Mouse (Mus musculus) right cerebral cortex, postnatal 4 days (tissue): ENCODE measurements around the gene Pcgf1.
A peak's percentile ranks its signal among the peaks of the same experiment; 100 is the strongest.

Source experiments
- DNase-seq: peaks from one replicate; pipeline ENCODE4 v3.0.0-alpha.2; 2022

The Pcgf1 gene

DNA sequence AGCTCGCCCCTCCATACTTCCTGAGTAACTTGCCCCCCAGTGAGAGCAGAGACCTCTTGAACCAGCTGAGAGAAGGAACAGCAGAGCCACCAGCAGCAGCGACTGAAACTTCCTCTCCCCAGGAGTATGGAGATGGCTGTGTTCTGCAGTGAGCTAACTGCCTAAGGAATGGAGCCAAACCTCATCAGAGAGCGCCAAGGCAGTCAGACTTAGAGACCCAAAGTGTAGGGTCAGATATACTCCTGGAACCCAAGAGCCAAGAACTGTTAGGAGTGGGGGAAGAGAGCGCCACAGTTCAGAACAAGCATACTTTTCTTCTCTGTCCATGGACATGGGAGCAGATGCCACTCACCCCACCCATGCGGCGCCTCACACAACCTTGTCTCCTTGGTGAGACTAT lies 11.2 kb upstream of the Pcgf1 start:
- no peak for DNase-seq

DNA sequence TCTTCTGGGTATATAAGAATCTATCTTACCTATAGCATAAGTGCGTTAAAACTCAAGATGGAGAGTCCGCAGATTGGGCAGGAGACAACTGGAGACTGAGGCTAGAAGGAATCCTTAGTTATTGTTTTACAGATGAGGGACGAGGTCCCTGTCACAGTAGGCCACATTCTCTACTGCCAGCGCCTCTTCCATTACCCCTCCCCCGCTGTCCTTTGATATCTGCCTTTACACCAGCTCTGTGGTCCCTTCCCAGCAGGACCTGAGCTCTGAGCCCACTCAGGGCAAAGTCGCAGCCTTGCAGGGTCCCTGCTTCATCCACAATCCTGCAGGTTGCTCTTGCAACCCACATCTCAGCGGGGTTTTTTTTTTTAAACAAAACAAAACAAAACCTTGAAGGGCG lies 9.4 kb upstream of the Pcgf1 start:
- DNase-seq = no peak

DNA sequence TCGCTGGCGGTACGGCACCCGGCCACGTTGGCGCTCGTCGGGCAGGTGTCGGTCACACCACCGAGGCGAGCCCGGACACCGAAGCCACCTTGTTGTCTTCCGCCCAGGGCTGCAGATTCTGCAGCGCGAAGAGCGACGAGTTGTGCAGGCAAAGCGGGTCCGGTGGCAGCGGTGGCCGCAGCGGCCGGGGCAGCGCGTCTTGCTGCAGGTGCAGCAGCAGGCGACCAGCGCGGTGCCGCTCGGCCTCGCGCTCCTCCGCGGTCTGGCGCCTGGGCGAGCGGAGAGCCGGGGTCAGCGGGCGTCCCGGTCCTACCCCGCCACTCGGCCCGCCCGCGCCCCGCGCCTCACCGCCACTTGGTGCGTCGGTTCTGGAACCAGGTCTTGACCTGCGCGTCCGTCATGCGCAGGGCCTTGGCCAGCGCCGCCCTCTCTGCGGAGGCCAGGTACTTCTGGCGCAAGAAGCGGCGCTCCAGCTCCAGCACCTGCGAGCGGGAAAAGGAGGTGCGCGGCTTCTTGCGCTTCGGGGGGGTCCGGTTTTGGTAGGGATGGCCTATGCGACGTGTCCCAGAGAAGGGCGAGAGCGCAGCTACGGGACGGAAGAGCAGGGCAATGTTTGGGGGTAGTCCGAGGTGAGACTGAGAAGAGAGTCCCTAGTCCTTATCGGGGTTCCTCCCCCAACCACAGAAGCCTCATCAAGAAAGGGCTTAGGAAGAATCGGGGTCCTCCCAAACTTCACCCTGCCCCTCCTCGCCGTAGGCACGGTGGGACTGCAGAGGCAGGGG lies 8.8 kb upstream of the Pcgf1 start:
- DNase-seq = no peak

DNA sequence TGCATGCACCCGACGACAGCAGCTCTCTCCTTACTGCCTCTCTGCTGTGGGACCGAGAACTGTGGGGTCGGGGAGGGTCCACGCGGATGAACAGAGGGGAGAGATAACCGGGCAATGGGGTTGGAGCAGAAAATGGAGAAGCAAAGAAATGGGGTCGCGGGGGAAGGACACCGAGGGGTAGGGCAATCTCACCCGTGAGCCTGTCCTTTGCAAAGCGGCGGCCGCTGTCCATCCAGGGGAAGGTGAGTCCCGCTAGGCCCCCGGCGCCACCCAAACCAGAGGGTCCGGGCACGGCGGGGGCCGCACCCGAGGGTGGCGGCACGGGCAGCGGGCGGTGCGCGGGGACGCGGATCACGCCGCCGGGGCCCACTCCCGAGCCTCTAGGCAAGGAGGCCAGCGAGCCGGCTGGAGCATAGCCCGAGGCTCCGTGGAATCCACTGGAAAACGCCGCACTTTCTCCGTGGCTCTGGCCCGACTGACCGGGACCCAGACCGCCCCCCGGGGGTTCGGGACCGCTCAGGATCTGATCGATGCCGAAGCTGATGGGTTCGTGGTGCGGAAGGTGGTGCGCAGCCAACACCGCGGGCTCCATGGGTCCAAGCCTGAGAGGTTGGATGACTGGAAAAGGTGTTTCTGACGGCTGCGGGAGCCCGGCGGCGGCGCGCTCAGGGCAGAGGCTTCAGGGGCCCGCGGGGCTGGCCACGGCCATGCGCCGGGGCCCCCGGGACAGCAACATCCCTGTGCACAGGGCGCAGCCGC lies 8.0 kb upstream of the Pcgf1 start:
- DNase-seq = no peak

DNA sequence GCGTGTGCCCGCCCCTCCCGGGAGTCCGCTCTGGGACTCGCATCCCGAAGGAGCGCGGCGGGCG lies 7.6 kb upstream of the Pcgf1 start, which contains the start of gene Tlx2:
Gene Tlx2 (minus strand): TSS at position 47 of the 64 bp plus-strand sequence.
- DNase-seq = no peak

DNA sequence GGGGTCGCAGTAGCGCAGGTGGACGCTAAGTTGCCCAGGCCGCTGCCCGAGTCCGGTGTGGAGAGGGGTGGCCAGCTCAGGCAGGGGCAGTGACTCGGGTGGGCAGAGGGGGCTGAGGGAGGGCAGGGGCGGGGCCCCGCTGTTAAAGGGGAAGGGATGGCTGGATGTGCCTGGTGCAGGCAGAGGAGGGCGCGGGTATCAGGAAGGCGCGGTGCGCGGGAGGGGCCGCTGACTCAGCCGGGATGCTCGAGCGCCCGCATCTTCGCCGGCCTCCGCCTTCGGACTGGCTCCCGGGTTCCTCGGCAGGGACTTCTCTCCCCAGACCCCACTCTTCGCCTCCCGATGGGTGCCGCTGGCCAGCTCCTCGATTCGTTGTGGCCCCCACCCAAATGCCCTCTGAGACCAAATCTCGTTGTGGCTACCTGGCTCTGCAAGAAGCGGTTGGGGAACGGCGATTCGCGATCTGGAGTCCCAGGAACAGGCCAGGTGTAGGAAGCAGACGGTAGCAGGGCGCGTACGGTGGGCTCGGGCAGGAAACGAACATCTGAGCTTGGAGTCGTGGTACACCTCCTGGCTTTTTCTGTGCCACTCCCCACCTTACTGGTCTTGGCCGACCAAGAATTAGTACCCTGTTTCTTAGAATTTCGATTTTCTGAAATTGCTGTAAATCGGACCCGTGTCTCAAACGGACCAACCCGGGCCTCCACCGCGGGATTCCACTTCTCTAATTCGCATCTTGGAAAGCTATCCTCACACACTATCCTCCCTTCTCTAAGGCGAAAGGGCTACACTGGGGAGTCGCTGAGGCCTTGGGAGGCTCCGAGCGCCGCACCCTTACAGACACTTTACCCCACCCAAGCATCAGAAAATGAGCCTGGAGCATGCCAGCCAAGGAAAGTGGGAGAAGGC lies 7.1 kb upstream of the Pcgf1 start:
- no peak for DNase-seq

DNA sequence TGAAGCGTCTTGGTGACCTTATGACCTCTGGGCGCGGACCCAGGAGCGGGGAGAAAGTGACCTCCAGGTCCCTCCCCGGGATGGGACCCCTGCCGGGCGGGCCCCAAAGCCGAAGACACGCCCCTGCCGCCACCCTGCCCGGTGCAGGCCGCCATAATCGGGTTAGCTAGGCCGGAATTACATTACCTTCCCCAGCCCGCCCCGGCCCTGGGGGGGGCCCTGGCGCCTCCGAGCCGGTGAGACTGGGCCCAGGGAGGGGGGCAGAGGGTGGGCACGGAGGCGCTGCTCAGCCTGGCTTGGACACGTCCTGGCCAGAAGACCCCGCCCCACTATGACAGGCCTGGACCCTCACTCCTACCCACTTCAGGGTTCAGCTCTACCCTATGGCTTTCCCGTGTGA lies 6.4 kb upstream of the Pcgf1 start:
- no peak for DNase-seq

DNA sequence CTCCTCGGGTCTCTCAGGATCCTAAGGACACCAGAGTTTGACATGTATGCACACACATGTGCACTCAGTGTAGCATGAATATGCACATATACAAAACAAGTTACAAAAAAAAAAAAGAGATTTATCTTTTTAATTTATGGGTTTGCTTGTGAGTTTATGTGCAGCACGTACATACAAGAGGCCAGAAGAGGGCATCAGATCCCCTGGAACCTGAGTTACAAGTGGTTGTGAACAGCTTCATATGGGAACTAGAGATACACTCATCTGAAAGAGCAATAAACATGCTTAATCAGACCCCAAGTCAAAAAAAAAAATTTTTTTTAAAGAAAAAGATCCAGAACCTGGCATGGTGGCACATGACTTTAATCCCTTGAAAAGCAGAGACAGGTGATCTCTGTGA lies 2.7 kb upstream of the Pcgf1 start:
- DNase-seq = no peak

DNA sequence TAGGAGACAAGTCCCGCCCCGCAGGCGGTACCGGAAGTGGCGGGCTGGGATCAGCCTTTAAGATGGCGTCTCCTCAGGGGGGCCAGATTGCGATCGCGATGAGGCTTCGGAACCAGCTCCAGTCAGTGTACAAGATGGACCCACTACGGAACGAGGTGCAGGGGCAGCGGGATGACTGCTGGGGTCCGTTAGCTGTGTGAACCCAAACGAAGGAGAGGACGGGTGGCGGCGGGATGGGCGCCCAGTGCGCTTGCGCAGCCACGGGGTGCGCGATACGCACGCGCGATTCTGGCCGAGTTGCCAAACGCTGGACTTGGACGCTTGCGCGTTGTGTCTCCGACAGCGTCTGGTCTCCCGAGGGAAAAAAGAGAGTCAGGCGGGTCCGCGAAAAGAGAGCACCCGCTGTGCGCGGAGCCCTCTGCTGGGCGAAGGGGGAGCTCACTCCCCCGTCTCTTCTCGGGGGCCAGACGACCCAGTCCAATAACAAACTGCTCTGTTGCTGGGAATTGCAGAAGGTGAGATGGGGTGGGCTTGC lies 722 bp downstream of the Pcgf1 start:
- DNase-seq = peak; percentile 100

DNA sequence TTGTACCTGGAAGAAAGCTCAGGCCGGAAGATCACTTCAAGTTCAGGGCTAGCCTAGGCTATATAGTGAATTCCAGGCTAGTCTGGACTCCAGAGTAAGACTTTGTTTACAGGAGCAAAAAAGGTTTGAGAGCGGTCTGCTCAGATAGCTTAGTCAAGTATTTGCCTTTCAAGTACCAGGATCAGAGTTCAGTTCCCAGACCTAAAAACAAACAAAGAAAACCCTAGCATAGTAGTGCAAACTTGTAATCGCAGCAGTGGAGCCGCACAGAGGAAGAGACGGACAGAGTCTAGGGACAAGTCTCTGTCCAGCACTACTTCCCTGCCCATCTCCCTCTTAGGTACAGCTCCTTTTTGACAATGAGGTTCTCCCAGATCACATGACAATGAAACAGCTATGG lies 2.5 kb downstream of the Pcgf1 start:
- DNase-seq = no peak

DNA sequence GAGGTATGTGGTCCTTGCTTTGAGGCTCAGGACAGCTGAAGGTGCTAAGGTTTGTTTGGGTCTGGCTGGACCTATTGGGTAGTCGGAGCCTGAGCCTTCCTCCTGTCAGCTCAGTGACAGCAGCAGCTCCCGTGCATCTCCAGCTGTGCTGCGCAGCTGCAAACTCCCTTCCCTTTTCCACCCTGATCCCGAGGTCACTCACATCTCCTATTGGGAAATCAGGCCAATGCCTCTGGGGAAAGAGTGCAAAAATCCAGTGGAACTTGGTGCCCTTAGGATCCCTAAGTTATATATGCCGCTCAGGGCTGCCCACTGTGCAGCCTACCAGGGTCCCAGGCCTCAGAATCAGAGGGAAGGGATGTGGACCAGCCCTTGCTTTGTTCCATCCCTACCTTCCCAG lies 5.8 kb downstream of the Pcgf1 start:
- DNase-seq = no peak

DNA sequence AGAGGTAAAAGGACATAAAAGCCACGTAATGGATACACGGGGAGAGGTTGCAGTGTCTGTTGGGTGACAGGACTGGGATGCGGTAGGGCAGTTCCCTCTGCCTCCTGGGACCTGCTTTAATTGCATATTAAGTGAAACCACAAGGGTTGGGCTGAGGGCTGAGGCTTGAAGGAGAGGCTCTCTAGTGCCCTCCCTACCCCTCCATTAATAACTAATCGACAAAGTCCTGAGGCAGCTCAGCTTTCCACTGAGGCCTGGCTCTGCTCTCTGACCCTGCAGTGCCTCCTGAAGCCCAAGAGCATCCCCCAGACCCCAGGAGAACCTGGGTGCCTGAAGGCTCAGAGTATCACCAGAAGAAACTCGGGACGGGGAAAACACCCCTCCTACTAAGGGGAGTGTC lies 6.8 kb downstream of the Pcgf1 start:
- no peak for DNase-seq

DNA sequence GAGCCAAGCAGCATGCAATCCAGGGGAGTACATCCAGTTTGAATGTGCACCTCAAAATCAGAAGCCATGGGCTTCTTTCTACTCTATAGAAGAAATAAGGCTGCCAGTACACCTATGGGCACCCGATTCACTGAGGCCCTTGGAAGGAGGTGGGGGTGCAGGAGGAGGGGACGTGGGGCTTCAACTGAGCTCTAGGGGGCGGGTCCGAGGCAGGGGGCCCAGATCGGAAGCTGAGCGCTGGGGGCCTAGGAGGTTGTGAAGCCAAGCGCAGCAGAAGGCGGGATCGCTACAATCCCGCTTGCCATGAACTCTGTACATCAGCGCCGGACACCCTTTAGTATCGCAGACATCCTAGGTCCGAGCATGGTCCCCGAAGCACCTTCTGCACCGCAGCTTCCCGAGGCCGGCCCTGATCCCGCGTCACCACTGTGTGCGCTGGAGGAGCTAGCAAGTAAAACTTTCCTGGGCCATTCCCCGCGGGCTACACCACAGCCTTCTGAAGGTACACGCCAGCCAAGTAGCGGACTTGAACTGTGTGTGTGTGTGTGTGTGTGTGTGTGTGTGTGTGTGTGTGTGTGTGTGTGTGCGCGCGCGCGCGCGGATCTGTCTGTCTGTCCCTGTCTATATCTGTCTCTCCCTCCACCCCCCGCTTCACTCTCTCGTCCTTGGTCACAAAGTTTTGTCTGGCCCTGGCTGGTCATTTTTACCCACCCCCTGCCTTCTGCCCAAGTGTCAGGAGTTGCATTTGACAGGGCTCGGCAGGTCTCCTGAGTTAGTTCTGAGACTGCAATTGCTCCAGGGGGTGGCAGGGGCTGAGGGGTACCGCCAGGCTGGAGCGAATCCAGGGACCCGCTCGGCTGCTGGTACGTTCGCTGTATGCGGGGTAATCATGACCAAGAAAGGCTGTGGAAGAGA lies 8.7 kb downstream of the Pcgf1 start, which contains the start of gene Lbx2:
Gene Lbx2 (plus strand): TSS at position 247 of the 915 bp plus-strand sequence.
- no peak for DNase-seq

DNA sequence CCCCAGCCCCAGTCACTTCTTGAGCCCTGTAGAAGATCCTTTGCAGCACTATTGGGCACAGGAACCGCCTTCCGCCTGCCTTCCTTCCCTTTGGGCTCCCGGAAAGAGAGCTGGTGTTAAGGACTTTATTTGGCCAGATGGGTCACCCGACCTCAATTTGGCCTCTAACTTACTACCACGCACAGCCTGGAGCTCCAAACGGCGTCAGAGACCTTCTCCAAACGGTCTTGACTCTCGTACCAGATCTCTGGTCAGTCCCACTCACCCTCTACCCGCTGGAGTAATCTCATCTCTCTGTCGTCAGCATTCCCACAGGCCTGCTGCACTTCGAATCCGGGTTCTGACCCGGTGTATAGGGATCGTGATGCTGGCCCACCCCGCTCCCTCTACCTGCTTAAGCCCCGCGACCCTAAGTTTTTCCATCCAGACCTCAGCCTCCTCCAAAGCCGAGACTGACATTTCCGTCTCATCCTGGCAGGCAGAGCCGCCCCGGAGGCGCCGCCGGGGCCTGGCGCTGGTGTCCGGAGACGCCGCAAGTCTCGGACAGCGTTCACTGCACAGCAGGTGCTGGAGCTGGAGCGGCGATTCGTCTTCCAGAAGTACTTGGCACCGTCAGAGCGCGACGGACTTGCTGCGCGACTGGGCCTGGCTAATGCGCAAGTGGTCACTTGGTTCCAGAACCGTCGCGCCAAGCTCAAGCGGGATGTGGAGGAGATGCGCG lies 9.7 kb downstream of the Pcgf1 start:
- DNase-seq = no peak

DNA sequence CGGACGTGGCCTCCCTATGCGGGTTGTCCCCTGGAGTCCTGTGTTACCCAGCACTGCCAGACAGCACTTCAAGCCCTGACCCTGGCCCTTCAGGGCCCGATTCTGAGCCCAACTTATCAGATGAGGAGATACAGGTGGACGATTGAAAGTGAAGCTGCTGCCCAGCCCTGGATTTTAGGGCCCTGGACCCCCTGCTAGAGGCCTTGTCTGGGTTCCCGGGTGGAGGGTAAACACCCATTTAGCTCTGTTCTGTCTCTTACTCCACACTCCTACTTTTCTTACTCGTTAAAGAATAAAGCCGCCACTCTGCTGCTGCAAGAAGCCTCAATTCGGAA lies 10.2 kb downstream of the Pcgf1 start:
- no peak for DNase-seq

DNA sequence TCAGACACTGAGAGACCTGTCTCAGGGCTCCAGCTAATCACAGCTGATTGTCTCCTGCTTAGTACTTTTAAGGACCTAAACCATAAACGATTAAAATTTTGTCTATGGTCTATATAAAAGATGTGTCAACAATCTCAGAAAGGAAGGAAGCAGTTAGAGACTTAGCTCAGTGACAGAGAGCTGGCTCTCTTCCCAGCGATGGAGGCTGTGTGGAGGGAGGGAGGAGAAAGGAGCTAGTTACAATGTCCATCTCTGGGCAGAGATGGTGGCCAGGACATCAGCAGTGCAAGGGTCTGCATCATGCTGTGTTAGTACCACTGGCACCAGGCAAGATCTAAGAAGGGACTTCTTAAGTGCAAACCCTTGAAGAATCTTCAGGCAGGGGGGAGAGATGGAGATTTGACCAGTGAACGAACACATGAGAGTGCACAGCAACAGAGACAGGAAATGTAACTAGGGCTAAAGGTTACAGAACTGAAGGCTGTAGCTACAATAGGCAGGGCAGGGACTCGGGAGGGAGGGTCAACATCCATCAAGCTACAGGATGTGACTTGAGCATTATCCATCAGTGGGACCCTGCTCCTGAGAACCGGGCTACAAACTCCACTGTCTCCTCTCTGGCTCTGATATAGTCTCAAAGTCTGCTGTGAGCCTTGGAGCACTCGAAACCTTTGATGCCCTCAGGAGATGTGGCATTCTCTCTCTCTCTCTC lies 14.9 kb downstream of the Pcgf1 start:
- no peak for DNase-seq

DNA sequence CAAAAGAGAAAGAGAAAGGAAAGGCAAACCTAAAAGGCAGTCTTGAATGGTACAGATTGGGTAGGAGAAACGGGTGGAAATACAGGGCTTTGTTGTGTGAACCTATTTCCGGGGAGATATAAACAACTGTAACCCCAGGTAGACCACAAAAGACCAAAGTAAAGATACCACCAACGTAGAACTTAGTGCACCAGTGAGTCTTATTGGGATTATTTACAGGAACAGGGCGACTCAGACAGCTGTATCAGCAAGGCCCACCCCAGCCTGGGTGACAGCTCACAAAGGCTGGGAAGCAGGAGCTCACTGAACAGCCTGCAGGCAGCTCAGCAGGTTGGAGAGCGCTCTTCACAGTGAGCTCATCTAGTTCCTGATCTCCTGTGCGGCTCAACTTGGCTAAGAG lies 18.3 kb downstream of the Pcgf1 start:
- no peak for DNase-seq

DNA sequence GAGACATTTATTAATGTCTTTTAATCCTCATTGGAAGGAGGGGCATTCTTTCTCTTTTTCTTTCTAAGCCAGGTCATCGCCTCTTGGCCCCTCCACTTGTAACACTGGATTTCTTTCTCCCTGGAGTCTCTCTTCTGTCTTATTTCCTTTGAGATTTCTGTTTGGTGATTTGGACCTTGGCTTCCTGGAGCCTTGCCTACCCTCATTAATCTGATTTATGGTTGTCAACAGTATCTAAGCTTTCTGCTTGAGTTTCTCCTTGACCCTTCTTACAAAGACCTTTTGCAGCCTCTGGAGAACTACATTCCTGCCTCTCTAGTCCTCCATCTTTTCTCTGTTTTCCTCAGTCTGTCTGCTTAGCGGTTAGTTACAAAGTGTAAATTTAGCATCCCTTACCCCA lies 20.7 kb downstream of the Pcgf1 start:
- DNase-seq = no peak

DNA sequence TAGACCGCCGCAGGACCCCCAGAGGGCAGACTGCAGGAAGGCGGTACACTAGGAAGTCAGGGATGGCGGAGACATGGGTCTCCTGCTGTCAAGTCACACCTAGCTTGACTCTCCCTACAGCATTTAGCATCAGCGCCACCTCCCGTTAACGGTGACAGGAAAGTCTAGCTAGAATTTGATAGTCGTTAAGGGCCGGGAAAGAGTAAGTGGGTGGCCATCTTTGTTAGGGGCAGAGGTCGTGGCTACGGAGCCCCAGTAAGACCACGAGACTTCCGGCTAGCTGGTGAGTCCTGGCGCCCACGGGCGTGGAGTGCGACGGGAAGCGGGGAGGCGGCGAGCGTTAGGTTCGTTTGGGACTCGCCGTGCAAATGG lies 23.6 kb downstream of the Pcgf1 start, which contains the start of the genes Ccdc142 and Gm42688:
Gene Ccdc142 (plus strand): TSS at position 286 of the 372 bp plus-strand sequence.
Gene Gm42688 (plus strand): TSS at position 302 of the 372 bp plus-strand sequence.
- peak; percentile 79 for DNase-seq

DNA sequence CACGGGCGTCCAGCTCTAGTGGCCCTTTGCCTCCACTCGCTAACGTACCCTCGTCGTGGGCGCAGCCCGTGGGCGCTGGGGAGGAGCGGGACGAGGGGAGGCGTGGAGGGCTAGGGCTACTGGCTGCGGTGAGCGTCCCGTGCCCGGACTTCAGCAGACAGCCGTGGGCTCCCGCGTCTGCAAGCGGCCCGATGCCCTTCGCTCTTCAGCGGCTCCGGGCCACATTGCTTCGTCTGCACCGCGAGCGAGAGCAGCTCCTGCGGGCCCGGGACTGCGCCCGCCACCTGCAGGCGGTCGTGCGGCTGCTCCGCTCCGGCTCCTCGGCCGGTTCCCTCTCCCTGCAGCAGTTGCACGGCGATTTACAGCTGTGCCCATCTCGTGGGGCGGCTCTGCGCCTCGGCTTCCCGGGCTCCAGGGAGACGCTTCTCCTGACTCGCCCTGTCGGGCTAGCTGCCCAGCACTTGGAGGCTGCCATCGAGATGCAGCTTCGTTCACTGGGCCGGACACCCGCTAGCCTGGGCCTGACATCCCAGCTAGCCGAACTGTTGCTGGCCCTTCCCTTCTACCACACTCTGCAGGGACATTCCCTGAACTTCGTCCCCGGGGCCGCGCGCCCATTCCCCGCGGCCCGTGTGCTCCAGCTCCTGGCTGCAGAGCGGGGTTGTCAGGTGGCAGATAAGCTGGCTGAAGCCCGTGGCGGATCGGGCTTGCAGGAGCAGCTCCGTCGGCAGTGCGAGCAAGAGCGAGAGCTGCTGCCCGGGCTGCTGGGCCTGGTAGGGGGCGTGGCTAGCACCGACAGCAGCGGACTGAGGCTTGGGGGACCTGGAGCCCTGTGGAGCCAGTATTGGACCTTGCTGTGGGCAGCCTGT lies 24.3 kb downstream of the Pcgf1 start:
- peak; percentile 61 for DNase-seq
